ENCODE assay signal across 26 mouse cellular contexts in genomic region chr7:137294446-137294845, GRCm38 (mm10). TPM values are rescaled to one million over a fixed set of nuclear protein-coding genes. Genes with fewer than 3 reads are reported as not detected.
A peak's percentile ranks its signal among the peaks of the same experiment; 100 is the strongest.
DNase-seq lines count a peak whose midpoint lies in the region; ATAC-seq lines count a peak whose summit lies in the region.
"Had no signal": no experiment of that assay in that cellular context is flagged by ENCODE, and none has a peak within 500 bp of the region (broad histone marks: within the 10 kb centered on the region; RNA-seq: fewer than 3 reads in every experiment).

No protein-coding gene starts in this region.

- H3K9me3 ChIP-seq in hindbrain, embryonic 13.5 days, result no peaks in the 10 kb centered on the region
- H3K9me3 ChIP-seq in hindbrain, embryonic 10.5 days, result no peaks in the 10 kb centered on the region
- no peaks in the 10 kb centered on the region for H3K9me3 ChIP-seq in neural tube, embryonic 13.5 days
- no peaks in the 10 kb centered on the region for H3K9me3 ChIP-seq in embryonic facial prominence, embryonic 11.5 days (replicated peaks; ENCODE audit: control insufficient read depth, low read length)
- H3K9me3 ChIP-seq: embryonic facial prominence, embryonic 15.5 days; forebrain, embryonic 12.5 days; limb, embryonic 10.5 days; limb, embryonic 15.5 days had no signal

- no peak overlapping the region for H3K4me3 ChIP-seq in hindbrain, embryonic 13.5 days
- no peak overlapping the region for H3K4me3 ChIP-seq in hindbrain, embryonic 10.5 days
- no peak overlapping the region for H3K4me3 ChIP-seq in neural tube, embryonic 13.5 days
- no peak overlapping the region for H3K4me3 ChIP-seq in embryonic facial prominence, embryonic 11.5 days (ENCODE audit: low read depth, low read length)
- H3K4me3 ChIP-seq: embryonic facial prominence, embryonic 15.5 days; forebrain, embryonic 12.5 days; limb, embryonic 10.5 days; limb, embryonic 15.5 days; myocyte had no signal

- 0 out of 2 replicates have a peak, but pooled peaks cover 4% of the 10 kb centered on the region for H3K36me3 ChIP-seq in hindbrain, embryonic 13.5 days
- H3K36me3 ChIP-seq in hindbrain, embryonic 10.5 days, result 0 out of 2 replicates have a peak, but pooled peaks cover 2% of the 10 kb centered on the region
- H3K36me3 ChIP-seq in neural tube, embryonic 13.5 days, result peaks cover 19% of the 10 kb centered on the region; the same call in 1 of the 2 replicates
- no peaks in the 10 kb centered on the region for H3K36me3 ChIP-seq in embryonic facial prominence, embryonic 11.5 days (replicated peaks; ENCODE audit: control insufficient read depth, insufficient read depth, low read depth, low read length)
- H3K36me3 ChIP-seq: embryonic facial prominence, embryonic 15.5 days; forebrain, embryonic 12.5 days; limb, embryonic 15.5 days had no signal

- no peak overlapping the region for H3K9ac ChIP-seq in hindbrain, embryonic 13.5 days
- no peak overlapping the region; the same call in 1 of the 2 replicates for H3K9ac ChIP-seq in neural tube, embryonic 13.5 days
- no peak overlapping the region for H3K9ac ChIP-seq in embryonic facial prominence, embryonic 11.5 days (replicated peaks; ENCODE audit: low read length)
- H3K9ac ChIP-seq: embryonic facial prominence, embryonic 15.5 days; forebrain, embryonic 12.5 days; forebrain, postnatal 0 days; limb, embryonic 15.5 days; liver, embryonic 14.5 days; lung, embryonic 14.5 days had no signal

- peak overlapping the region; percentile 15; the same call in 1 of the 2 replicates for H3K4me2 ChIP-seq in hindbrain, embryonic 13.5 days
- peak overlapping the region; percentile 27; the same call in 1 of the 2 replicates for H3K4me2 ChIP-seq in neural tube, embryonic 13.5 days
- H3K4me2 ChIP-seq in embryonic facial prominence, embryonic 11.5 days (ENCODE audit: low read depth, low read length), result no peak overlapping the region
- H3K4me2 ChIP-seq: embryonic facial prominence, embryonic 15.5 days; forebrain, embryonic 12.5 days; limb, embryonic 15.5 days; lung, embryonic 14.5 days; midbrain, embryonic 11.5 days had no signal

- WGBS in hindbrain, embryonic 13.5 days, result 63% methylated on average over 7 of the region's 7 CpGs
- 75% methylated on average over 7 of the region's 7 CpGs for WGBS in hindbrain, embryonic 10.5 days
- 60% methylated on average over 7 of the region's 7 CpGs for WGBS in neural tube, embryonic 13.5 days
- 29% methylated on average over 7 of the region's 7 CpGs for WGBS in embryonic facial prominence, embryonic 11.5 days

- 0 out of 2 replicates have a peak overlapping the region, but pooled peaks have one; percentile 50 for H3K27ac ChIP-seq in hindbrain, embryonic 13.5 days
- H3K27ac ChIP-seq in hindbrain, embryonic 10.5 days, result no peak overlapping the region; the same call in 1 of the 2 replicates
- H3K27ac ChIP-seq in neural tube, embryonic 13.5 days (replicated peaks), result no peak overlapping the region
- H3K27ac ChIP-seq in embryonic facial prominence, embryonic 11.5 days (replicated peaks; ENCODE audit: low read depth, low read length), result no peak overlapping the region
- H3K27ac ChIP-seq: embryonic facial prominence, embryonic 15.5 days; forebrain, embryonic 12.5 days; limb, embryonic 10.5 days; limb, embryonic 15.5 days; liver, embryonic 14.5 days had no signal

- no peak for ATAC-seq in hindbrain, embryonic 13.5 days (ENCODE audit: low FRiP score)
- ATAC-seq in neural tube, embryonic 13.5 days (ENCODE audit: low read depth), result no peak
- ATAC-seq in embryonic facial prominence, embryonic 11.5 days (replicated peaks; ENCODE audit: insufficient number of reproducible peaks, low FRiP score, low TSS enrichment, low read depth), result no peak
- ATAC-seq: forebrain, postnatal 0 days; intestine, postnatal 0 days; Patski had no signal

- 0 out of 2 replicates have a peak, but pooled peaks cover 5% of the 10 kb centered on the region for H3K27me3 ChIP-seq in hindbrain, embryonic 13.5 days
- H3K27me3 ChIP-seq in hindbrain, embryonic 10.5 days (ENCODE audit: insufficient read depth, poor library complexity, severe bottlenecking), result peaks cover 8% of the 10 kb centered on the region
- H3K27me3 ChIP-seq in neural tube, embryonic 13.5 days, result peaks cover 2% of the 10 kb centered on the region; the same call in 1 of the 2 replicates
- peaks cover 2% of the 10 kb centered on the region; the same call in 1 of the 2 replicates for H3K27me3 ChIP-seq in embryonic facial prominence, embryonic 11.5 days (ENCODE audit: control insufficient read depth, insufficient read depth, low read length)
- H3K27me3 ChIP-seq: Patski had no signal

- DNase-seq in hindbrain, embryonic 10.5 days (ENCODE audit: low spot score), result no peak
- no peak for DNase-seq in neural tube, embryonic 10.5 days (ENCODE audit: extremely low spot score, low spot score)
- DNase-seq in embryonic facial prominence, embryonic 11.5 days (ENCODE audit: low spot score), result peak; percentile 89
- DNase-seq in liver, result no peak
- DNase-seq in kidney, postnatal 36 days, result no peak
- DNase-seq: adrenal gland, postnatal 10 days; cerebellum, postnatal 10 days; forebrain, postnatal 0 days; kidney, adult 9 months; kidney, postnatal 10 days; layer of hippocampus, adult 9-11 months; lung, embryonic 14.5 days; retina, postnatal 1 day; right cerebral cortex, postnatal 14 days; thymus, postnatal 4 days had no signal

- H3K4me1 ChIP-seq in hindbrain, embryonic 13.5 days (replicated peaks), result peaks cover 97% of the 10 kb centered on the region
- peaks cover 78% of the 10 kb centered on the region for H3K4me1 ChIP-seq in hindbrain, embryonic 10.5 days (replicated peaks)
- peaks cover 97% of the 10 kb centered on the region for H3K4me1 ChIP-seq in neural tube, embryonic 13.5 days (replicated peaks)
- peaks cover 5% of the 10 kb centered on the region for H3K4me1 ChIP-seq in embryonic facial prominence, embryonic 11.5 days (ENCODE audit: control insufficient read depth, insufficient read depth, low read length)

RNA-seq across cellular contexts. Expression of gene Ebf3, which starts 19.8 kb away (rescaled TPM):
- polyA plus RNA-seq in hindbrain, embryonic 13.5 days (2015; fragmentation: Nextera tagmentation; extraction: Ambion mirVana), result 22.2 and 27.7 TPM in 2 replicates
- polyA plus RNA-seq in hindbrain, embryonic 10.5 days (2016; fragmentation: Nextera tagmentation; extraction: Ambion mirVana), result 5.7 and 7.4 TPM in 2 replicates
- 23.9 and 24.1 TPM in 2 replicates for polyA plus RNA-seq in neural tube, embryonic 13.5 days (2015; fragmentation: Nextera tagmentation; extraction: Ambion mirVana)
- 7.2 and 7.9 TPM in 2 replicates for polyA plus RNA-seq in embryonic facial prominence, embryonic 11.5 days (2014; fragmentation: Nextera tagmentation; extraction: Ambion mirVana)
